Mouse (Mus musculus) MEL (cell line): ENCODE results near the gene Scap. TPM values are rescaled to one million over a fixed set of nuclear protein-coding genes. Genes with fewer than 3 reads are reported as not detected.

ENCODE experiments used
- DNase-seq: peaks from one replicate; pipeline ENCODE4 v3.0.0; 2011; ENCODE audit warnings: low read depth, low spot score
- H3K27ac ChIP-seq: 2 replicates; pipeline ENCODE4 v1.5.1; 2012; ENCODE audit warnings: low read depth, mild to moderate bottlenecking, control low read depth, low read length, moderate library complexity; ENCODE audit not compliant: control insufficient read depth
- H3K27me3 ChIP-seq, 2 experiments: fragments of 150-350 bp in 1 of 2; sonication (generic) in 1 of 2; 2 replicates each; pipeline ENCODE4 v1.6.1; 2012; ENCODE audit warnings: low read length in 2 of 2, mild to moderate bottlenecking in 2 of 2, improper control_type of control experiment in 1 of 2, moderate library complexity in 1 of 2; ENCODE audit not compliant: insufficient read depth in 2 of 2, control insufficient read depth in 1 of 2
- H3K36me3 ChIP-seq, 2 experiments: 2 replicates each; pipeline ENCODE4 v1.6.1; 2012 to 2014; ENCODE audit warnings: low read length in 2 of 2, improper control_type of control experiment in 1 of 2, inconsistent platforms in 1 of 2, mild to moderate bottlenecking in 1 of 2; ENCODE audit not compliant: insufficient read depth in 2 of 2, control insufficient read depth in 1 of 2
- H3K4me1 ChIP-seq, 2 experiments: fragments of 150-350 bp in 1 of 2; sonication (generic) in 1 of 2; 2 replicates each; pipeline ENCODE4 v1.6.1; 2012; ENCODE audit warnings: low read length in 2 of 2, improper control_type of control experiment in 1 of 2, mild to moderate bottlenecking in 1 of 2; ENCODE audit not compliant: insufficient read depth in 2 of 2, control insufficient read depth in 1 of 2
- H3K4me3 ChIP-seq, 2 experiments: fragments of 150-350 bp in 1 of 2; sonication (generic) in 1 of 2; 2 replicates each; pipeline ENCODE4 v1.5.1; 2012; ENCODE audit warnings: low read depth in 2 of 2, low read length in 2 of 2, mild to moderate bottlenecking in 2 of 2, moderate library complexity in 2 of 2, control low read depth in 1 of 2, improper control_type of control experiment in 1 of 2; ENCODE audit not compliant: control insufficient read depth in 1 of 2, insufficient read depth in 1 of 2
- H3K79me2 ChIP-seq: 2 replicates; pipeline ENCODE4 v1.6.1; 2012; ENCODE audit warnings: mild to moderate bottlenecking, low read length, moderate library complexity; ENCODE audit not compliant: control insufficient read depth, poor library complexity, insufficient read depth
- H3K9ac ChIP-seq: 2 replicates; pipeline ENCODE4 v1.6.1; 2012; ENCODE audit warnings: low read depth, mild to moderate bottlenecking, control low read depth, low read length, moderate library complexity; ENCODE audit not compliant: control insufficient read depth, poor library complexity, severe bottlenecking
- H3K9me3 ChIP-seq: fragments of 150-350 bp; sonication (generic); replicated peaks from 2 replicates; pipeline ENCODE4 v1.6.1; 2012; ENCODE audit warnings: mild to moderate bottlenecking, low read length, improper control_type of control experiment, moderate library complexity; ENCODE audit not compliant: insufficient read depth
- E2F4 ChIP-seq: IDR thresholded peaks from 2 replicates; pipeline ENCODE4 v1.6.1; 2011; ENCODE audit warnings: low read depth, low read length, improper control_type of control experiment, borderline replicate concordance
- EP300 ChIP-seq, 2 experiments: IDR thresholded peaks; 2 replicates each; pipeline ENCODE4 v1.6.1; 2011; ENCODE audit warnings: improper control_type of control experiment in 2 of 2, low read length in 2 of 2, low read depth in 1 of 2, mild to moderate bottlenecking in 1 of 2
- GATA1 ChIP-seq: IDR thresholded peaks from 2 replicates; pipeline ENCODE4 v1.6.1; 2011; ENCODE audit warnings: low read depth, low read length, improper control_type of control experiment
- HCFC1 ChIP-seq: IDR thresholded peaks from 2 replicates; pipeline ENCODE4 v1.6.1; 2012; ENCODE audit warnings: low read depth, mild to moderate bottlenecking, inconsistent platforms, low read length, improper control_type of control experiment, moderate library complexity
- MXI1 ChIP-seq: IDR thresholded peaks from 2 replicates; pipeline ENCODE4 v1.6.1; 2011; ENCODE audit warnings: mild to moderate bottlenecking, low read depth, low read length, improper control_type of control experiment
- MYB ChIP-seq: IDR thresholded peaks from 2 replicates; pipeline ENCODE4 v1.6.1; 2011; ENCODE audit warnings: mild to moderate bottlenecking, low read depth, low read length, improper control_type of control experiment
- NRF1 ChIP-seq: IDR thresholded peaks from 2 replicates; pipeline ENCODE4 v1.6.1; 2014; ENCODE audit warnings: low read depth, mild to moderate bottlenecking, inconsistent platforms, low read length, improper control_type of control experiment, moderate library complexity; ENCODE audit not compliant: poor library complexity, insufficient read depth, severe bottlenecking
- POLR2A ChIP-seq, 2 experiments: IDR thresholded peaks; 2 replicates each; pipeline ENCODE4 v1.6.1; 2011 to 2012; ENCODE audit warnings: low read length in 2 of 2, mild to moderate bottlenecking in 2 of 2, control low read depth in 1 of 2, improper control_type of control experiment in 1 of 2, low read depth in 1 of 2, moderate library complexity in 1 of 2; ENCODE audit not compliant: control insufficient read depth in 1 of 2, insufficient read depth in 1 of 2, poor library complexity in 1 of 2
- POLR2AphosphoS2 ChIP-seq: IDR thresholded peaks from 2 replicates; pipeline ENCODE4 v1.6.1; 2011; ENCODE audit warnings: low read length, improper control_type of control experiment
- RAD21 ChIP-seq: IDR thresholded peaks from 2 replicates; pipeline ENCODE4 v1.6.1; 2011; ENCODE audit warnings: mild to moderate bottlenecking, low read depth, low read length, improper control_type of control experiment
- RCOR1 ChIP-seq: IDR thresholded peaks from 2 replicates; pipeline ENCODE4 v1.6.1; 2012; ENCODE audit warnings: low read depth, mild to moderate bottlenecking, inconsistent platforms, low read length, improper control_type of control experiment
- SIN3A ChIP-seq: IDR thresholded peaks from 2 replicates; pipeline ENCODE4 v1.6.1; 2012; ENCODE audit warnings: low read length, improper control_type of control experiment, inconsistent platforms
- SMC3 ChIP-seq: IDR thresholded peaks from 2 replicates; pipeline ENCODE4 v1.6.1; 2011; ENCODE audit warnings: low read depth, low read length, improper control_type of control experiment
- TAL1 ChIP-seq: IDR thresholded peaks from 2 replicates; pipeline ENCODE4 v1.6.1; 2012; ENCODE audit warnings: mild to moderate bottlenecking, inconsistent platforms, low read length, moderate library complexity, mixed read lengths
- TBP ChIP-seq: IDR thresholded peaks from 2 replicates; pipeline ENCODE4 v1.8.0; 2011; ENCODE audit warnings: low read depth, low read length, improper control_type of control experiment
- TCF12 ChIP-seq: IDR thresholded peaks from 2 replicates; pipeline ENCODE4 v1.6.1; 2014; ENCODE audit warnings: low read depth, mild to moderate bottlenecking, inconsistent platforms, low read length, improper control_type of control experiment, moderate library complexity
- USF1 ChIP-seq: IDR thresholded peaks from 2 replicates; pipeline ENCODE4 v1.6.1; 2014; ENCODE audit warnings: low read depth, mild to moderate bottlenecking, inconsistent platforms, low read length, improper control_type of control experiment, moderate library complexity
- USF2 ChIP-seq, 2 experiments: IDR thresholded peaks; 2 replicates each; pipeline ENCODE4 v1.6.1; 2011 to 2012; ENCODE audit warnings: improper control_type of control experiment in 2 of 2, low read length in 2 of 2, borderline replicate concordance in 1 of 2, inconsistent platforms in 1 of 2, low read depth in 1 of 2, mild to moderate bottlenecking in 1 of 2; ENCODE audit not compliant: insufficient read depth in 1 of 2
- ZMIZ1 ChIP-seq: IDR thresholded peaks from 2 replicates; pipeline ENCODE4 v1.6.1; 2012; ENCODE audit warnings: low read depth, mild to moderate bottlenecking, inconsistent platforms, low read length, improper control_type of control experiment, moderate library complexity
- ZNF384 ChIP-seq: IDR thresholded peaks from 2 replicates; pipeline ENCODE4 v1.6.1; 2012; ENCODE audit warnings: low read depth, mild to moderate bottlenecking, inconsistent platforms, low read length, improper control_type of control experiment
- polyA plus RNA-seq, 2 experiments: library from polyadenylated mRNA; stranded (reverse) in 1 of 2; unstranded in 1 of 2; fragments of >175 nt in 1 of 2; fragments of >200 nt in 1 of 2; gene quantifications; 2 replicates each; pipeline versions ENCODE4 v1.2.1 to v1.2.4; 2012; ENCODE audit warnings: low replicate concordance in 2 of 2, low read depth in 1 of 2; ENCODE audit not compliant: insufficient read length in 2 of 2, insufficient read depth in 1 of 2, missing spikeins in 1 of 2
- total RNA-seq: library from RNA; depleted of rRNA; stranded (reverse); fragments of 300-350 nt; gene quantifications from 2 replicates; pipeline ENCODE4 v1.2.3, GENCODE M21; 2012

Gene Scap
- total and polyA plus RNA-seq, 3 experiments = 59.4 to 88.8 TPM; not detected in 1

- H3K27ac ChIP-seq = peak overlapping the region; percentile 8; the same call in 1 of the 2 replicates
- no peaks in the 10 kb centered on the region for H3K9me3 ChIP-seq
- H3K27me3 ChIP-seq = no peaks in the 10 kb centered on the region
- DNase-seq = peak; percentile 37
- H3K4me1 ChIP-seq = peaks cover 12 to 17% of the 10 kb centered on the region in 2 experiments
- H3K36me3 ChIP-seq = peaks cover 0 to 18% of the 10 kb centered on the region in 2 experiments; a peak in 2 of 4 replicates
- H3K9ac ChIP-seq = peak overlapping the region; percentile 82
- TF ChIP-seq SMC3 (no peak), ZNF384 (no peak), USF2 (IDR thresholded peaks at IDR 0.05; ENCODE audit: borderline replicate concordance in 1 of 2, insufficient read depth in 1 of 2, low read depth in 1 of 2, low read length in 2 of 2) (no peak)
- TF ChIP-seq, all 39 proteins: peak for 0
- Histone ChIP-seq H3K4me3 (peak overlapping the region; percentile 88 to 95), H3K79me2 (peaks cover 41% of the 10 kb centered on the region)
Measured at GRCm38 (mm10) chr9:110333896-110334259, 790 bp downstream of the Scap start.

- peaks cover 41% of the 10 kb centered on the region for H3K79me2 ChIP-seq
- H3K36me3 ChIP-seq = peaks cover 0 to 14% of the 10 kb centered on the region in 2 experiments; a peak in 2 of 4 replicates
- peaks cover 10 to 12% of the 10 kb centered on the region in 2 experiments for H3K4me1 ChIP-seq
- H3K27ac ChIP-seq = no peak overlapping the region
- no peaks in the 10 kb centered on the region for H3K9me3 ChIP-seq
- no peak overlapping the region for H3K9ac ChIP-seq
- H3K27me3 ChIP-seq = no peaks in the 10 kb centered on the region
- TF ChIP-seq SIN3A = no peak
- no peak for TF ChIP-seq ZMIZ1
- no peak for TF ChIP-seq NRF1
- DNase-seq = no peak
- no peak overlapping the region for H3K4me3 ChIP-seq
Measured at GRCm38 (mm10) chr9:110334849-110335248, 1.8 kb downstream of the Scap start.

- TF ChIP-seq GATA1 = no peak
- no peak for TF ChIP-seq POLR2AphosphoS2
- no peak for TF ChIP-seq MXI1
- no peak for TF ChIP-seq TAL1
- no peak for TF ChIP-seq MYB
- TF ChIP-seq USF1 = no peak
- TF ChIP-seq SMC3 = no peak
- TF ChIP-seq NRF1 = no peak
- no peak for TF ChIP-seq E2F4
- TF ChIP-seq TBP = no peak
- no peak for TF ChIP-seq ZNF384
- no peak for TF ChIP-seq TCF12
- TF ChIP-seq RCOR1 = no peak
- TF ChIP-seq RAD21 = no peak
- TF ChIP-seq HCFC1 = no peak
- no peak for TF ChIP-seq EP300 (IDR thresholded peaks at IDR 0.05; ENCODE audit: low read depth in 1 of 2, low read length in 2 of 2)
- no peak for TF ChIP-seq POLR2A (IDR thresholded peaks at IDR 0.05; ENCODE audit: control insufficient read depth in 1 of 2, insufficient read depth in 1 of 2, low read depth in 1 of 2, low read length in 2 of 2, poor library complexity in 1 of 2)
- TF ChIP-seq USF2 (IDR thresholded peaks at IDR 0.05; ENCODE audit: borderline replicate concordance in 1 of 2, insufficient read depth in 1 of 2, low read depth in 1 of 2, low read length in 2 of 2) = no peak
- TF ChIP-seq, all 39 proteins: peak for 0
- Histone ChIP-seq H3K4me3 (no peak overlapping the region), H3K27me3 (no peaks in the 10 kb centered on the region)
Measured at GRCm38 (mm10) chr9:110340037-110340750, 7.1 kb downstream of the Scap start.

More at GRCm38 (mm10) chr9:110340037-110340750, 7.1 kb downstream of the Scap start:
- Histone ChIP-seq H3K4me1 (peaks cover 0 to under 1% of the 10 kb centered on the region in 2 experiments; a peak in 2 of 4 replicates), H3K36me3 (peaks cover 0 to 8% of the 10 kb centered on the region in 2 experiments; a peak in 2 of 4 replicates), H3K79me2 (peaks cover 35% of the 10 kb centered on the region), H3K9me3 (no peaks in the 10 kb centered on the region), H3K27ac (no peak overlapping the region), H3K9ac (no peak overlapping the region)
- no peak for DNase-seq
